Mouse (Mus musculus): ENCODE results near the gene Rps6kb2.

The Rps6kb2 gene

GRCm38 (mm10) chr19:4155223-4156072 is 7.7 kb downstream of the Rps6kb2 start:
- peak in 1 of 2 experiments; percentile 32 for DNase-seq (ENCODE audit: low spot score in 2 of 2)

- DNase-seq (ENCODE audit: low spot score in 2 of 2) = peak; percentile 46 to 58
Measured at GRCm38 (mm10) chr19:4154437-4155222, 8.5 kb downstream of the Rps6kb2 start.

- no peak for DNase-seq (ENCODE audit: low spot score in 2 of 2)
Measured at GRCm38 (mm10) chr19:4153232-4153654, 9.9 kb downstream of the Rps6kb2 start, which contains the start of gene Ptprcap. Ptprcap (plus strand) TSS chr19:4153604.

GRCm38 (mm10) chr19:4152445-4153231 is 10.5 kb downstream of the Rps6kb2 start:
- DNase-seq (ENCODE audit: low spot score in 2 of 2) = no peak

- no peak for DNase-seq (ENCODE audit: low spot score in 2 of 2)
Measured at GRCm38 (mm10) chr19:4151898-4152297, 11.3 kb downstream of the Rps6kb2 start.

- DNase-seq (ENCODE audit: low spot score in 2 of 2) = no peak
Measured at GRCm38 (mm10) chr19:4151488-4151860, 11.7 kb downstream of the Rps6kb2 start.

- DNase-seq (ENCODE audit: low spot score in 2 of 2) = no peak
Measured at GRCm38 (mm10) chr19:4150567-4151487, 12.3 kb downstream of the Rps6kb2 start.

- DNase-seq (ENCODE audit: low spot score in 2 of 2) = no peak
Measured at GRCm38 (mm10) chr19:4149764-4150461, 13.2 kb downstream of the Rps6kb2 start.

GRCm38 (mm10) chr19:4149283-4149682 is 13.9 kb downstream of the Rps6kb2 start:
- DNase-seq (ENCODE audit: low spot score in 2 of 2) = no peak

- DNase-seq (ENCODE audit: low spot score in 2 of 2) = no peak
Measured at GRCm38 (mm10) chr19:4148819-4149218, 14.3 kb downstream of the Rps6kb2 start.

GRCm38 (mm10) chr19:4148491-4148806 is 14.7 kb downstream of the Rps6kb2 start, which contains the start of gene Coro1b:
Coro1b (plus strand) TSS chr19:4148619.
- DNase-seq (ENCODE audit: low spot score in 2 of 2) = peak; percentile 87 to 93

- no peak for DNase-seq (ENCODE audit: low spot score in 2 of 2)
Measured at GRCm38 (mm10) chr19:4147782-4148490, 15.2 kb downstream of the Rps6kb2 start.

GRCm38 (mm10) chr19:4147022-4147405 is 16.1 kb downstream of the Rps6kb2 start:
- DNase-seq (ENCODE audit: low spot score in 2 of 2) = no peak

GRCm38 (mm10) chr19:4146366-4147021 is 16.7 kb downstream of the Rps6kb2 start:
- DNase-seq (ENCODE audit: low spot score in 2 of 2) = no peak

GRCm38 (mm10) chr19:4145936-4146335 is 17.2 kb downstream of the Rps6kb2 start:
- no peak for DNase-seq (ENCODE audit: low spot score in 2 of 2)

- DNase-seq (ENCODE audit: low spot score in 2 of 2) = no peak
Measured at GRCm38 (mm10) chr19:4144550-4145498, 18.3 kb downstream of the Rps6kb2 start.

GRCm38 (mm10) chr19:4143759-4144268 is 19.3 kb downstream of the Rps6kb2 start, which contains the start of gene Cabp4:
Cabp4 (minus strand) TSS chr19:4144033.
- no peak for DNase-seq (ENCODE audit: low spot score in 2 of 2)

Data from spleen, postnatal 14 days (tissue).